Mouse (Mus musculus) cerebellum, adult 2 months (tissue): ENCODE results near the gene Akip1. TPM values are rescaled to one million over a fixed set of nuclear protein-coding genes. Genes with fewer than 3 reads are reported as not detected.
A peak's percentile ranks its signal among the peaks of the same experiment; 100 is the strongest.

Experiments
- DNase-seq, 2 experiments: peaks; one replicate each; pipeline ENCODE4 v3.0.0; 2021
- H3K27ac ChIP-seq: fragments of 200-500 bp; 2 replicates; pipeline ENCODE4 v1.5.1; 2012; ENCODE audit warnings: low read length, control low read depth, inconsistent platforms; ENCODE audit not compliant: insufficient read depth
- H3K27me3 ChIP-seq: fragments of 200-500 bp; 2 replicates; pipeline ENCODE4 v1.6.1; 2012; ENCODE audit warnings: inconsistent platforms, mild to moderate bottlenecking, low read length, moderate library complexity; ENCODE audit not compliant: control insufficient read depth, insufficient read depth
- H3K4me1 ChIP-seq: fragments of 200-500 bp; 2 replicates; pipeline ENCODE4 v1.6.1; 2011; ENCODE audit warnings: low read length; ENCODE audit not compliant: control insufficient read depth, insufficient read depth
- H3K4me3 ChIP-seq: fragments of 200-500 bp; replicated peaks from 2 replicates; pipeline ENCODE3; 2011; ENCODE audit warnings: mild to moderate bottlenecking, low read depth, low read length, control low read depth; ENCODE audit not compliant: insufficient read depth
- CTCF ChIP-seq: fragments of 200-500 bp; IDR thresholded peaks from 2 replicates; pipeline ENCODE4 v1.5.1; 2011; ENCODE audit warnings: low read depth, mild to moderate bottlenecking, control low read depth, low read length, moderate library complexity, borderline replicate concordance; ENCODE audit not compliant: insufficient read depth
- POLR2A ChIP-seq: fragments of 200-500 bp; IDR thresholded peaks from 2 replicates; pipeline ENCODE4 v1.6.1; 2011; ENCODE audit warnings: low read length, control low read depth, borderline replicate concordance; ENCODE audit not compliant: insufficient read depth
- WGBS: fragments of 180-500 bp; shearing (Covaris S2); methylation state at CpG from one replicate; pipeline ENCODE4 v1.1.7; 2018; 5-methylcytosine and 5-hydroxymethylcytosine counted together
- polyA plus RNA-seq: library from polyadenylated mRNA; depleted of rRNA; stranded (reverse); fragments of >200 nt; gene quantifications from 2 replicates; pipeline ENCODE4 v1.2.3, GENCODE M21; 2012

Gene Akip1
- polyA plus RNA-seq, 1 experiment, result 6.9 TPM

DNA sequence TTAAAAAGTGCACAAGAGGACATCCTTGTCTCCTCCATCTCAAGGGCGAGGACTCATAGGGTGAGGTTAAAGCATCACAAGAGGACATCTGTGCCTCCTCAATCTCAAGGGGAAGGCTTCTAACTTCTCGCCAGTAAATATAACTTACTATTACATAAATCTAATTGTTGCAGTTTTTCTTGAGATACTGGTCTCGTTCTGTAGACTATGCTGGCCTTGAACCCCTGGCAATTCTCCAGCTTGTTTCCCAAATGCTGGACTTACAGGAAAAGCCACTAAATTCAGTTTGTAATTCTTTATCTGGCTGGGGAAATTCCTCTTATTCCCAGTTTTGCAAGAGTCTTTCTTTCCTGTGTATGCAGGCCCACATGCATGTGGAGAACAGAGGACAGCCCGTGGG lies 31.3 kb downstream of the Akip1 start:
- Histone ChIP-seq H3K27ac (no peak overlapping the region), H3K4me3 (no peak overlapping the region), H3K27me3 (no peaks in the 10 kb centered on the region), H3K4me1 (no peaks in the 10 kb centered on the region)
- WGBS, result 89% methylated on average over 4 of the region's 4 CpGs
- TF ChIP-seq CTCF (no peak), POLR2A (no peak)
- no peak for DNase-seq

DNA sequence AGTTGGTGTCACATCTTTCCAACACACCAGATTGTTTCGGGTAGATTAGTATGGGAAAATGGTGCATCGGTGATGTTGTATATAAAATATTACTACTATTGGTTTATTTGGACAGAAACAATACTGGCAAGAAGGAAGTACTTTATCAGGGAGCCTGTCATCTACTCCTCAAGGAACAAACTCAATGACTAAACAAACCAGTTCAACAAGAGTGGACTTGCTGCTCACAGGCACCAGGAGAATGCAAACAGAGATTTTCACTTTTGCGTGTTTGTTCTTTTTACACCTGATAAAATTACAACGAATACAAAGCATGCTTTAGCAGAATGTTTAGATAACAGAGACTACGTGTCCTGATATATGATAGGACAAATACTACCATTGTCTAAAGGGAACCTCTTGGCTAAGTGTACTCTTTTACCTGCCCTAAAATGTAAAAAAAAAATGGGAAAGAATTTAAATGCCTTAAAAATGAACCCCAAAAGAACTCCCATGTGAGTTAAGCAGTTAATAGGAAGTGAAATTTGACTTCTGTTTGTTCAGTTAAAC lies 36.4 kb downstream of the Akip1 start:
- Histone ChIP-seq H3K4me3 (no peak overlapping the region), H3K27me3 (no peaks in the 10 kb centered on the region), H3K4me1 (no peaks in the 10 kb centered on the region), H3K27ac (no peak overlapping the region)
- 96% methylated on average over 5 of the region's 5 CpGs for WGBS
- TF ChIP-seq CTCF (no peak), POLR2A (no peak)
- no peak for DNase-seq

DNA sequence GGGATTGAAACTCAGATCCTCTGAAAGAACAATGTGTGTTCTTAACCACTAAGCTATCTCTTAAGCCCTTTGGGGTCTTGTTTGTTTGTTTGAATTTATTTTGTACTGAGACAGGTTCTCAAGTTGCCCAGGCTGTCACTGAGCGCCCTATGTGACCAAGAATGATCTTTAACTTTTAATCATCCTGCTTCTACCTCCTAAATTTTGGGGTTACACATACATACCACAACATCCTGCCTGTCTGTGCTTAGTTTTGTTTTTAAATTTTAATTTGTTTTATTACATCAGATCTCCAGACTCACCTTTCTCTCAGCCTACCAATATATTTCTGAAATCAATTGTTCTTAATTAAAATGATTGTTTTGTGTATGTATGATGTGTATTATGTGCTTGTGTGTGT lies 37.6 kb downstream of the Akip1 start:
- no peak overlapping the region for H3K27ac ChIP-seq
- H3K4me1 ChIP-seq, result no peaks in the 10 kb centered on the region
- H3K4me3 ChIP-seq, result no peak overlapping the region
- 100% methylated on average over 1 of the region's 1 CpGs for WGBS
- TF ChIP-seq POLR2A, result no peak
- TF ChIP-seq CTCF, result no peak
- DNase-seq, result no peak
- no peaks in the 10 kb centered on the region for H3K27me3 ChIP-seq

DNA sequence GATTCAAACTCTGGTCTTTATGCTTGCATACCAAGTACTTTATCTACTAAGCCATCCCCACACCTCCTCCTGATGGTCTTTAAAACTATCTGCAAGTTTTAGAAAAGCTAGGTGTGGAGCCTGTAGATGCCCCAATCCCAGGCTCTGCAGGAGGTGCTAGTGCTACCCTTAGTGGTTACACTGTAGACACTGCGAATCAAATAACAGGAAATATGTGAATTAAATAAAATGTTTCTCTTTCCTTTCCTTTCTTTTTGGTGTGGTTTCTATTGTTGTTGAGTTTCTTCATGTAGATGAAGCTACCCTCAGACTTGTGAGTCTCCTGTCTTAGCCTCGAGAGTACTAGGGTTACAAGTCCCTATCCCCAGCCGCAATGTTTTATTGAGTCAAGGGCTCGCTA lies 38.2 kb downstream of the Akip1 start:
- Histone ChIP-seq H3K4me1 (no peaks in the 10 kb centered on the region), H3K27ac (no peak overlapping the region), H3K4me3 (no peak overlapping the region), H3K27me3 (no peaks in the 10 kb centered on the region)
- no peak for TF ChIP-seq CTCF
- no peak for TF ChIP-seq POLR2A
- WGBS, result 90% methylated on average over 4 of the region's 4 CpGs
- no peak for DNase-seq

DNA sequence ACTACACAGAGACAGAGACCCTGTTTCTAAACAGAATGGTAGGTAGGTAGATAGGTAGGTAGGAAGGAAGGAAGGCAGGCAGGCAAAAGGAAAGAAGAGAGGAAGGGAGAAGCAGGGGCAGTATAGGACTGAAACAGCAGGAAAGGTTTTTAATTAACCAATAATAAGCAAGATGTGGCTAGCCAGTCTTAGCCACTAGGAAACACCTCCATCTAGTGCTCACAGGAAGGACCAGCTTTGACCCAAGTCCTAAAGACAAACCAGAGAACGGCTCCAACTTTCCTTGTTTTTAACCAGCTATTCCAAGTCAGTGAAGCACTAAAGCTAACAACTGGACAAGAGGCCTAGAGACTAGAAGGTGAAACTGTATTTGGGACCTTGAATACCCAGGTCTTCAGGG lies 44.3 kb downstream of the Akip1 start:
- no peak overlapping the region for H3K27ac ChIP-seq
- 49% methylated on average over 1 of the region's 1 CpGs for WGBS
- H3K4me1 ChIP-seq, result peaks cover 2% of the 10 kb centered on the region; the same call in 1 of the 2 replicates
- no peaks in the 10 kb centered on the region; the same call in 1 of the 2 replicates for H3K27me3 ChIP-seq
- H3K4me3 ChIP-seq, result no peak overlapping the region
- no peak for DNase-seq
- no peak for TF ChIP-seq CTCF
- no peak for TF ChIP-seq POLR2A

DNA sequence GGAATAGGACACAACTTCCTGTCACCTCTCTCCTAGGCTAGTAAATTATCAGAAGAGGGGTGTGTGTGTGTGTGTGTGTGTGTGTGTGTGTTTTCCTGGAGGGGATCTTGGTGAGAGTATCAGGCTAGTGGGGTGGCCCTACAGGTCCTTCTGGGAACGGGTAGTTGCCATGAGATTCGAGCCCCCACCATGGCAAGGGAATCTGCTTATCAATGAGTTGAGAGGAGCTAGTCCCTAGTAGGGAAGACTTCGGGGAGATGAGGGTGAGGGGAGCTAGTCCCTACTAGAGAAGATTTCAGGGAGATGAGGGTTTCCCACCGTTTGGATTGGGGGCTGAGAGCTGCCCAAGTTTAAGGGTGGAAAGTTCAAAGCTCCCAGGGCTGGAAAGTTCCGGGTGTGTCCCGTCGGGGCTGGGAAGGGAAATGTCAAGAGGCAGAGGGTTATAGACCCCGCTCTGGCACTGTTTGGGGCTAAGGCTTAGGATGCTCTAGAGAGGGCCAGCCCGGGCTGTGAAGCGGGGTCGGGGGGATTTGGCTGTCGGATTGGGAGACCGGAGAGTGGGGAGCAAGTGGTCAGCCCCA lies 48.0 kb downstream of the Akip1 start:
- WGBS, result 1% methylated on average over 13 of the region's 13 CpGs
- H3K4me3 ChIP-seq, result peak overlapping the region; percentile 96
- peak overlapping the region; percentile 94 for H3K27ac ChIP-seq
- TF ChIP-seq POLR2A (no peak), CTCF (no peak)
- H3K27me3 ChIP-seq, result no peaks in the 10 kb centered on the region; the same call in 1 of the 2 replicates
- H3K4me1 ChIP-seq, result peaks cover 2% of the 10 kb centered on the region; the same call in 1 of the 2 replicates
- DNase-seq, result no peak

DNA sequence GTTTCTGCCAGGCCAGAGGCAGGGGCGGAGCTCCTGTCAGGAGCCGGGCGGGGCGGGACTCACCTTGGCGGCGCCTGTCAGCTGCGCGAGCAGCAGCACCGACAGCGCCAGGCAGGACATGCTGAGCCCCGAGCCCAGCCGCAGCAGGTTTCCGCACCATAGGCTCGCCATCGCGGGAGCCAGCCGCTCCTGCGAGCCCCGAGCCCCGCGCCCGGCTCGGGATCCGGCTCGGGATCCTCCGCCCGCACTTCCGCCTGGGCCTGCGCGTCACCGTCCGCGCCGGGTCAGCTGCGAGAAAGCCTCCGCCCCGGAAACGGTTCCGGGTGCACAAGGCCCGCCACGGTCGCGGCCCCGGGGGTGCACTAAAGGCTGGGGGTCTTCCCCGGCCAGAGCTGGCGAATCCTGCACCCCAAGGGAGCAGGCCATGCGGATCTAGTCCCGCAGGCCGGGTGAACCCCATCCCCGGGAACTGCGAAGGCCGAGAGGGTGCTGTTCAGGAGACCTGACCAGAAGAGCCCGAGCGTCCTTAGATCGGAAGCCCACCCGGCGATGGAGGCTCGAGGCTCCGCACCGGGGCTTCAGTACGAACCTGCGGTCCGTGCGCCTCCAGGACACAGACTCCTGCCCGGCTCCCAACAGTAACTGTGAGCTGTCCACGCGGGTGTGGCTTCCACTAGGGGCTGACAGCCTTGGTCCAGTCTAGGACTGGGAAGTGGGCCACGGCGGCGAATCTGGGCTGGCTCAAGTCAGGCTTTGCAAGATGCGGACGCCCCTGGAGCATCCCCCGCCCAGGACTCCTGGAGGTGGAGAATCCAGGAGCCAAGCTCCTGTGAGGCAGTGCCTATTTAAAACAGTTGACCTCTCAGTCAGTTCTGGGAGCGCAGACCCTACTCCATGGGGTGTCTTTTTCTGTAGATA lies 48.8 kb downstream of the Akip1 start, which contains the start of gene Tmem9b:
Tmem9b (minus strand) TSS at position 868 of the 918 bp plus-strand sequence.
- Histone ChIP-seq H3K27ac (peak within 1 kb of the TSS; percentile 94), H3K4me3 (peak within 1 kb of the TSS; percentile 96), H3K27me3 (no peaks in the 10 kb centered on the region; the same call in 1 of the 2 replicates), H3K4me1 (peaks cover 2% of the 10 kb centered on the region; the same call in 1 of the 2 replicates)
- WGBS, result under 1% methylated on average over 74 of the region's 74 CpGs
- peak; percentile 81 to 88 for DNase-seq
- TF ChIP-seq POLR2A, result no peak; the same call in none of the 2 replicates
